Mouse (Mus musculus) left cerebral cortex, adult 11 months (tissue): ENCODE results near the gene Iqgap2.

Source experiments
- DNase-seq: peaks from one replicate; pipeline ENCODE4 v3.0.0; 2022; ENCODE audit warnings: low spot score

The Iqgap2 gene

GRCm38 (mm10) chr13:95712570-95713268 lies 179.0 kb downstream of the Iqgap2 start:
- DNase-seq: no peak

GRCm38 (mm10) chr13:95712054-95712453 lies 179.7 kb downstream of the Iqgap2 start:
- DNase-seq: no peak

- DNase-seq: no peak
Measured at GRCm38 (mm10) chr13:95705589-95705988, 186.1 kb downstream of the Iqgap2 start.

GRCm38 (mm10) chr13:95703376-95703775 lies 188.3 kb downstream of the Iqgap2 start:
- DNase-seq: no peak

GRCm38 (mm10) chr13:95697874-95698273 lies 193.8 kb downstream of the Iqgap2 start:
- DNase-seq: no peak

- DNase-seq: peak; percentile 18
Measured at GRCm38 (mm10) chr13:95696654-95697163, 195.0 kb downstream of the Iqgap2 start, which contains the start of gene F2rl2. F2rl2 (plus strand) TSS chr13:95696853.

GRCm38 (mm10) chr13:95696120-95696653 lies 195.5 kb downstream of the Iqgap2 start:
- no peak for DNase-seq

GRCm38 (mm10) chr13:95692201-95692600 lies 199.5 kb downstream of the Iqgap2 start:
- DNase-seq: no peak

- no peak for DNase-seq
Measured at GRCm38 (mm10) chr13:95688576-95688975, 203.1 kb downstream of the Iqgap2 start.

GRCm38 (mm10) chr13:95685736-95686135 lies 206.0 kb downstream of the Iqgap2 start:
- no peak for DNase-seq

GRCm38 (mm10) chr13:95684656-95685244 lies 207.0 kb downstream of the Iqgap2 start:
- DNase-seq: no peak

GRCm38 (mm10) chr13:95679491-95679941 lies 212.2 kb downstream of the Iqgap2 start:
- DNase-seq: no peak

- DNase-seq: no peak
Measured at GRCm38 (mm10) chr13:95679078-95679477, 212.6 kb downstream of the Iqgap2 start.

GRCm38 (mm10) chr13:95672372-95672771 lies 219.3 kb downstream of the Iqgap2 start:
- no peak for DNase-seq

GRCm38 (mm10) chr13:95671108-95671897 lies 220.4 kb downstream of the Iqgap2 start:
- DNase-seq: no peak

- DNase-seq: no peak
Measured at GRCm38 (mm10) chr13:95670534-95670933, 221.2 kb downstream of the Iqgap2 start.

GRCm38 (mm10) chr13:95667260-95667659 lies 224.5 kb downstream of the Iqgap2 start:
- no peak for DNase-seq

GRCm38 (mm10) chr13:95665644-95666356 lies 225.9 kb downstream of the Iqgap2 start:
- no peak for DNase-seq

GRCm38 (mm10) chr13:95663834-95664233 lies 227.9 kb downstream of the Iqgap2 start:
- no peak for DNase-seq

GRCm38 (mm10) chr13:95659432-95659831 lies 232.3 kb downstream of the Iqgap2 start:
- DNase-seq: no peak

GRCm38 (mm10) chr13:95657171-95657570 lies 234.6 kb downstream of the Iqgap2 start:
- no peak for DNase-seq

GRCm38 (mm10) chr13:95655284-95655683 lies 236.4 kb downstream of the Iqgap2 start:
- DNase-seq: no peak
